Mouse (Mus musculus): ENCODE measurements around the gene Hao2.

DNA sequence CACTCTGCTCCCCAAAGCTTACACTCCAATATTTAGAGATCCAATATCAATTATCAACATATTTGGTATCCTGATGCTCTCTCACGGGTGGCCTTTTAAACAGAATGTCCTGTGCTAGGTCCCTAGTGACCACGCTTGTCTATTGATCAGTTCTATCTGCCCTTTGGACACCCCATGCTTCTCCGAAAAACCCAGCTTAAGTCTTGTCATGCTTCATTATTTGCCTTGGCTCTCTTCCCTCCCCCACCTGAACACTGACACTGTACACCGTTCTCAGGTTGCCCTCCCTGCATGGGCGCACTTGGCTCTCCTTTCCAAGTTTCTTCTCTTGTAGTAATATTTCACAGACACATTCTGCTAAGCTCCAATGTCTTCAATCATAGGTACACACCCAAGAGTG lies 42.8 kb downstream of the Hao2 start:
- TF ChIP-seq CTCF (conservative IDR thresholded peaks at IDR 0.05; ENCODE audit: low read length) (no peak), NANOG (IDR thresholded peaks at IDR 0.05; ENCODE audit: borderline replicate concordance, low read length) (no peak)
